Mouse (Mus musculus) small intestine, adult 10 weeks (tissue): ENCODE measurements around the gene Eif5b. TPM values are rescaled to one million over a fixed set of nuclear protein-coding genes. Genes with fewer than 3 reads are reported as not detected.

Experiments
- polyA plus RNA-seq: library from polyadenylated mRNA; stranded (reverse); fragments of 350-450 nt; fragmentation: Illumina TruSeq; extraction: RNeasy Lipid Tissue Mini Kit (QIAGEN cat#74804); gene quantifications from one replicate; pipeline ENCODE4 v1.2.3, GENCODE M21; 2014; ENCODE audit warnings: low replicate concordance

The Eif5b gene
- polyA plus RNA-seq = 58.3 TPM

GRCm38 (mm10) chr1:37997867-37998266, at the start of gene Eif5b, which contains the start of gene Txndc9:
TSS of gene Eif5b (plus strand) at chr1:37998010.
TSS of gene Txndc9 (minus strand) at chr1:37997893.

GRCm38 (mm10) chr1:37957659-37958058, 40.2 kb upstream of the Eif5b start, which contains the start of gene Lyg1:
TSS of gene Lyg1 (minus strand) at chr1:37957759.

Other genes with a start within 250 kb of the Eif5b start
- gene Tsga10, start 131.6 kb upstream of the Eif5b start, polyA plus RNA-seq = 8.9 TPM
- gene Lipt1, start 126.3 kb upstream of the Eif5b start, polyA plus RNA-seq = 2.6 TPM
- gene Mitd1, start 107.6 kb upstream of the Eif5b start, polyA plus RNA-seq = 101 TPM
- gene Mrpl30, start 107.5 kb upstream of the Eif5b start, polyA plus RNA-seq = 254 TPM
- gene Lyg2, start 81.5 kb upstream of the Eif5b start, polyA plus RNA-seq = not detected
- gene Lyg1, start 40.3 kb upstream of the Eif5b start, polyA plus RNA-seq = not detected
- 164 TPM for gene Txndc9, start 117 bp upstream of the Eif5b start, polyA plus RNA-seq
- 17.4 TPM for gene Rev1, start 131.8 kb downstream of the Eif5b start, polyA plus RNA-seq